Mouse (Mus musculus): ENCODE measurements at regions not wholly inside any gene's neighbourhood (a gene's known extent, or its start where the extent isn't known, plus 50 kb on each side); places are given as distances from the start of the nearest gene placed in this dataset.
A peak's percentile ranks its signal among the peaks of the same experiment; 100 is the strongest.

DNA sequence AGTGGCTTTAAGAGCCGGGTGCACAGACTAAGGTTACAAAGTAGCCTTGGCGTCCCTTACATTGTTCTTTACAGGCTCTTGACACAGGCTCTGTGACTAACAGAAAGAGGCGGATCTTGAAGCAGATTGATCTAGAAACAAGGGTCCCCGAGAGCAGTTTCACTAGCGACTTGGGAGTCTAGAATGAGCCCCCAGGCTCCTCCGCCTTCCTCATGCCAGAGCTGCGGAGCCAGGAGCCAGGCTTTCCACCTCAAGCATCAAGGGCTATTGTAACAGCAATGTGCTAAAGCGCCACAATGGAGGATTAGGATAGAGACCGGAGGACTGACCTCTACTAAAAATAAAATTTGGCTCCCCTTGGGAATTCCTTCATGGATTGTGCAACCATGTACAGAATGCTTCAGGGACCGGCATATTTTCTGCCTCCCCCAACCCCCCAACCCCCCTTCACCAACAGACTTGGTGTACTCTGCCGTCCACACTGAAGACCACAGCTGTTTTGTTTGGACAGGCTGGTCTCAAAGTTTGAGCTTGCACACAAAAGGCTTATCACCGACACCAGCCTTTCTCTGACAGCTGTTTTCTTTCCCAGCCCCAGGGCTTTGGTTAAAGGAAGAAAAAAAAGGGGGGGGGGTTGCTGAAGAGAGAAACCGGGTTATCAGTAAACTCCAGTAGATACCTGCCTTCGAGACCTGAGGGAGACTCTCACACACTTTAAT, 60.2 kb upstream of the Gm10295 start:
- peak; percentile 79 for DNase-seq

DNA sequence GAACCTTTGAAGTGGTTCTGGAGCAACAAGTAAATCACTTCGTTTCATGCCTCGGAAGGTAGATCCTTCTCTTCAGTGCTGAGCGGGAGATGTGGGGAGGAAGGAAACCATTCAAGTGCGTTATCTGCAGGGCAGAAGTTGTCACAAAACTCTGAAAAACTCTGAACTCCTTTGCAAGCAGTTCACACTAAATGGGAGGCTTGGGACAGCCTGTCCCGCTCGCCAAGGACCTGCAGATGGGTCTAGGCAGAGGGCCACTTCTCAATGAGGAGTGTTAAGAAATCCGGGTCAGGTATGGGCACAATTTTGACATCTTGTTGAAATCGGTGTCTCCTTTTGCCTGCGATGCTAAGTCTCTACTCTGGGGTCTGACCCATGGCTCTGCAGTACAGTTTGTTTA, 58.6 kb upstream of the Gm10295 start:
- DNase-seq, result peak in 1 of 2 experiments; percentile 23

DNA sequence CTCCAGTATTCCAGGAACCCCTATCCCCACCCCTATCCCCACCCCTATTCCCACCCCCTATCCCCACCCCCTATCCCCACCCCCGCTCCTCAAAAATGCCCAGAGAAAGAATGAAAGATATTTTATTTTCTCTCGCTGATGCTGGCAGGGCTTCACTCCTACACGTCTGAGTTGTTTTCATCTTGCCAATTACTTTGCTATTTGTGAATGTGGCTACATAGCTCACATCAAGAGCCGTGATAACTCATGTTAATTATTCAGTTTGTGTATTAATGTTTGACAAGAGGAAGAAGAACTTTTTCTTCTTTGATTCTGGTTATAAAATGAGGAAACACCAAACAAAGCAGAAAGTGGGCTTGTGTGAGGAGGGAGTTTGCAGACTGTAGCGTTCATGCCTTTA, 57.8 kb upstream of the Gm10295 start:
- DNase-seq, result no peak

DNA sequence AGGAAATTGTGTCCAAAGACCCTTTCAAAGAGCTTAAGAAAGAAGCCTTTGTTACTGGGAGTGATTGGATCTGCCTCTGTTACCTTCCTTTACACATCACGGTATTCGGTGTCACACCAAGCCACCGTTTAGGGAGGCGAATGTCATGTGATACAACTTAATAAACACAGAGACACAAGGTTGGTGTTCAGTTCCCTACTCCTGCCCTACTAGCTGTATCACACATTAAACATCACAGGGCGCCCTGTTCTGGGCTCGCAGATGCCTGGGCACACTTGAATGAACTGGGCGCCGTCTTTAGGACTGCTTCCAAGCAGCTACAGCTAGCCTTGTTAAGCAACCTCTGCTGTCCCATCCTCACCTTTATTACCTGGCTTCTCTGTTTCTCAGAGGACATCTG, 55.0 kb upstream of the Gm10295 start:
- no peak for DNase-seq
